Mouse (Mus musculus) C2C12 (cell line): ENCODE results near the gene Slc25a30.
"Not testable (repeated sequence)": the region's sequence is repeated elsewhere in the genome, so short reads cannot be mapped to it uniquely, and the experiment has no call there.

Experiments used
- CEBPB ChIP-seq: IDR thresholded peaks from one replicate; pipeline ENCODE4 v1.6.1; 2011; ENCODE audit warnings: low read depth, mild to moderate bottlenecking, control low read depth, moderate library complexity
- CTCF ChIP-seq: IDR thresholded peaks from one replicate; pipeline ENCODE4 v1.5.1; 2011; ENCODE audit not compliant: control insufficient read depth, insufficient read depth, insufficient read length
- MAX ChIP-seq: IDR thresholded peaks from one replicate; pipeline ENCODE4 v1.6.1; 2011; ENCODE audit warnings: mild to moderate bottlenecking, control low read depth

DNA sequence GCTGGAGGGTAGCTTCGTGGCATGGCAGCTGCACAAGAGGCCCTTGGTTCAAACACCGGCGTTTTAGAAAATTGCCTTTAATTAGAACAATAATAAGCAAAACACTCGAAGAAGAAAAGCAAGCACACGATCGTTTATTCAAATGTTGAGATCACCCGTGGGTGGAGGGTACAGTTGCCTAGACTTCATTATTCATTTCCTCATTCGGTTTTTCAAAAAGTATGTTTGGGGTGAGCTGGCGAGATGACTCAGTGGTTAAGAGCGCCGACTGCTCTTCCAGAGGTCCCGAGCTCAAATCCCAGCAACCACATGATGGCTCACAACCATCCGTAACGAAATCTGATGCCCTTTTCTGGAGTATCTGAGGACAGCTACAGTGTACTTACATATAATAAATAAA, 43.0 kb upstream of the Slc25a30 start:
- not testable (repeated sequence) for TF ChIP-seq CTCF, MAX, CEBPB
